11 mouse cellular contexts compared by ENCODE assay signal in genomic region chr7:130862501-130862900, GRCm38 (mm10). TPM values are rescaled to one million over a fixed set of nuclear protein-coding genes. Genes with fewer than 3 reads are reported as not detected.
A peak's percentile ranks its signal among the peaks of the same experiment; 100 is the strongest.
DNase-seq lines count a peak whose midpoint lies in the region.
"Had no signal": no experiment of that assay in that cellular context is flagged by ENCODE, and none has a peak within 500 bp of the region (broad histone marks: within the 10 kb centered on the region; RNA-seq: fewer than 3 reads in every experiment).

No protein-coding gene starts in this region.

- DNase-seq in layer of hippocampus, adult 18-20 months (ENCODE audit: low spot score in 2 of 2): peak; percentile 26 to 58
- DNase-seq in layer of hippocampus, adult 9-10 months (ENCODE audit: low spot score): no peak
- DNase-seq in right cerebral cortex, postnatal 4 days: peak; percentile 25
- no peak for DNase-seq in right cerebral cortex, adult 2 months (ENCODE audit: low spot score in 2 of 2)
- peak; percentile 24 for DNase-seq in kidney, postnatal 10 days
- no peak for DNase-seq in urinary bladder, adult 18-20 months (ENCODE audit: low spot score in 2 of 2)
- no peak for DNase-seq in T-cell, adult 2 months (ENCODE audit: low spot score)
- DNase-seq: adrenal gland, adult 8-10 months; heart, adult 18-20 months; liver; spleen, adult 18-20 months had no signal

RNA-seq across cellular contexts. Expression of gene Plekha1, which starts 3.1 kb away (rescaled TPM):
- 10 to 100 TPM; 84.7 TPM for total RNA-seq in layer of hippocampus, adult 18-20 months (2021)

Comparison
In these comparisons a context has a peak if more than half of its experiments do, and no peak if none do; other contexts are left out.
1. DNase-seq: peak in layer of hippocampus, adult 18-20 months (2 of 2), right cerebral cortex, postnatal 4 days (single experiment) and kidney, postnatal 10 days (single experiment); none in layer of hippocampus, adult 9-10 months (single experiment), right cerebral cortex, adult 2 months (0 of 2), urinary bladder, adult 18-20 months (0 of 2) and T-cell, adult 2 months (single experiment).